Mouse (Mus musculus) left cerebral cortex, postnatal 14 days (tissue): ENCODE data around the gene Ppp2ca. TPM values are rescaled to one million over a fixed set of nuclear protein-coding genes. Genes with fewer than 3 reads are reported as not detected.

ENCODE experiments used
- DNase-seq, 2 experiments: peaks; one replicate each; pipeline ENCODE4 v3.0.0; 2021 to 2022; ENCODE audit warnings: low spot score in 2 of 2, mixed read lengths in 1 of 2
- intact Hi-C: fragments of 180-260 bp; cut with DNase I; formaldehyde crosslinking; loops from one replicate; pipeline ENCODE4 v1.15.1; 2025
- long read RNA-seq, 2 experiments: library from polyadenylated mRNA; stranded (forward); transcript quantifications; one replicate each; pipeline ENCODE4 v2.0.0; 2021
- total RNA-seq, 2 experiments: library from RNA; stranded (reverse); gene quantifications; 2 replicates each; pipeline ENCODE4 v1.2.3; 2021

Gene Ppp2ca
- 100 to 1,000 TPM; 129 to 131 TPM for total RNA-seq
- long read RNA-seq, experiment 1, full-length matches to known transcripts, result 971 of 1,019 reads
- long read RNA-seq, experiment 1, partial matches to known transcripts, result 32 of 1,019 reads
- long read RNA-seq, experiment 1, other reads (novel, unspliced or antisense), result 16 of 1,019 reads
- long read RNA-seq, experiment 2, full-length matches to known transcripts, result 836 of 873 reads
- long read RNA-seq, experiment 2, partial matches to known transcripts, result 29 of 873 reads
- long read RNA-seq, experiment 2, other reads (novel, unspliced or antisense), result 8 of 873 reads

- intact Hi-C loops, result loop anchor here (5.0 kb wide), 1 partner anchor 96 kb away; the partner anchor contains the start of genes Cdkl3 and Ube2b
- peak; percentile 98 to 99 for DNase-seq
These were observed at the start of gene Ppp2ca for GRCm38 (mm10) chr11:52098398-52098946. TSS of gene Ppp2ca (plus strand) at chr11:52098681.

GRCm38 (mm10) chr11:52053371-52053770 lies 45.1 kb upstream of the Ppp2ca start:
- DNase-seq, result no peak
- intact Hi-C loops, result loop anchor here (10.0 kb wide), 1 partner anchor 291 kb away; no protein-coding TSS in a partner anchor

- intact Hi-C loops, result loop anchor here (10.0 kb wide), 1 partner anchor 290 kb away; no protein-coding TSS in a partner anchor
- peak in 1 of 2 experiments; percentile 45 for DNase-seq
These were observed 43.8 kb upstream of the Ppp2ca start for GRCm38 (mm10) chr11:52054728-52055127.

GRCm38 (mm10) chr11:52056198-52056597 lies 42.3 kb upstream of the Ppp2ca start:
- intact Hi-C loops, result loop anchor here (10.0 kb wide), 1 partner anchor 289 kb away; no protein-coding TSS in a partner anchor
- no peak for DNase-seq

DNA sequence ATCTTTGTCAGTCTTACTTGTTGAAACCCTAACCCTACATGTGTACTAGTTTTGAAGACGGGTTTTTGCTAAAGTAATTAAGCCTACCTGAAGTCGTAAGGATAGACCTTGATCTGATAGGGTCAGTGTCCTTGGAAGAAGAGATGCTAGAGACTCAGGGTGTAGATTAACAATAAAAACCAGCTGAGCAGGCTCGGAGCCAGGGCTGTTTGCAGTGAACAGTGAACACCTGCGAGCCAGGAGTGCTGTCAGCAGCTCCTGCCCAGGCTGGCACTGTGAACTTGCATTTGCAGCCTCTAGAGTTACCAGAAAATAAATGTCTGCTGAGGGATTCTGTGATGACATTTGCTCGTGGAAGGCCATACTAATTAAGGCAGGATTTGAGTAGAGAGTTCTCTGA lies 39.5 kb upstream of the Ppp2ca start:
- DNase-seq, result no peak
- intact Hi-C loops, result loop anchor here (10.0 kb wide), 1 partner anchor 286 kb away; no protein-coding TSS in a partner anchor

DNA sequence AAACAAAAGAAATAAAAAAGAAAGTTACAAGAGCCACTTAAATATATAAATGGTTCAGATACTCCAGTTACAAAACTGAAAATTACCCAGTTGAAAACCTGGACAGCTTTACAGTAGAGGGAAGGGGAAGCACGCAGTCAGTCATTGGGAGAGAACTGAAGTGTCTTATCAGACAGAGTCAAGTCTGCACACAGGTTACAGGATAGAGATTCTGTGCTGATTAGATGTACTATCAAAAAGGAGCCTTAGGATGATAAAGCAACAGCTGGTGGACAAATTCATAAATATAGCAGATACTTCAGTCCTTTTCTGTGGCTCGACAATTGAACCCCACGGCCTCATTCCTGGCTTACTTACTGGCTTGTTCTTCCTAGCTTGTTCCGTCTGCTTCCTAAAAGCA lies 38.2 kb upstream of the Ppp2ca start:
- intact Hi-C loops, result no loop called here
- DNase-seq, result no peak

- intact Hi-C loops, result no loop called here
- DNase-seq, result no peak
These were observed 36.1 kb upstream of the Ppp2ca start for GRCm38 (mm10) chr11:52062406-52062805.

DNA sequence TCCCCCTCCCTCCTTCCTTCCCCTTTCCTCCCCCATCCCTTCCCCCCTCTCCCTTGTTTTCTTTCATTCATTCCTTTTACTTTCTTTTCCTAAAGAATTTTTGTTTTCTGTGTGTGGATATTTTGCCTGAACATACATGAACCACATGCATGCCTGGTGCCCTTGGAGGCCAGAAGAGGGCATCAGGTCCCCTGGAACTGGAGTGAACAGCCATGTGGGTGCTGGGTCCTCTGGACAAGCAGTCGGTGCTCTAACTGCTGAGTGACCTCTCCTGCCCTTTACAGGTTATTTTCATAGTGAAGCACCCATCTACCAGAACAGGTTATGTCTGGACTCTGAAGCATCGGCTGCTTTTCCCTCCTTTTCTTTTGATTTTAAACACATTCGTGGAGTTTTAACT lies 34.1 kb upstream of the Ppp2ca start:
- no peak for DNase-seq
- intact Hi-C loops, result no loop called here

GRCm38 (mm10) chr11:52065841-52066240 lies 32.6 kb upstream of the Ppp2ca start:
- intact Hi-C loops, result no loop called here
- no peak for DNase-seq

DNA sequence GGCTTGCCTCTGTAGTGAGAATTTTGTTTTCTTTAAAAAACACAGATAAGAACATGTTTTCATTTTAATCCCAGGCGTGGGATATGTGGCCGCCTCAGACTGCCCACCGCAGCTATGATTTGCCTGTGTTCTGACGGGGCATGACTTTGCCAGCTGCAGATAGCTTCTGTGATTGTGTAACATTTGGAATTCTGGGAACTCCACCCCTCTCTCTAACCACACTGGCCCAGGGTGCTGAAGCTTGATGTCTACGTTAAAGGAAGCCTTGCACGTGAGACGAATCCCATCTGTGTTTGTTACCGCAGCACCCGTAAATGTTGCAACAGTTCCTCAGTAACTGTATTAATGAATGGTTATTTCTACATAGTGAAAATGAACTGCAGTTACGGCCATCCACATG lies 26.7 kb upstream of the Ppp2ca start:
- DNase-seq, result no peak

DNA sequence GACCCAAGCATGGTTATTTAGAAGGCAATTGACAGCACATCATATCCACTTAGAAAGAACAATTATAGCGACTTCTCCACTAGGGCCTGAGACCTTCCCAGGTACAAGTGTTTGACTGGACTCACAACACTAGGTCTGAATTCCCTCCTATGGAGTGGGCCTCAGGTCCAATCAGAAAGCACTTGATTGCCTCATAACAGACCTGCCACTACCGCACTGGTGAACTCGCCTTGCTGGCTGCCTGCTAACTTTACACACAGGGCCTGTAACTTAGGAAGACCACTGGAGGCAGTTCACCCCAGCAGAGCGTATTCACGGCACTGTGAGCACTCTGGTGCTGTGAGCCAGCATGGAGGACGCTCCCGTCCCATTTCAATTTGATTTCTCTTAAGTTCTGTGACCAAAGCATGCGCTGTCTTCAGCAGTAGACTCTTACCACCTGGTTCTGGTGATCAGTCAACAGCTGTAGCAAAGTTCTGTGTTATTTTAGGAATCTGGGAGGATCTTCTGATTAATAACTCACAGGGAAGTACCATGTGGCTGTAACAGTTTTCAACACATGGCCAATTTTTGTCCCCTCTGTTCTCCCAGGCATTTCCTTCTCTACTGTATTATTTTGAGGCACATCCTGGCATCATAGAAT lies 24.8 kb upstream of the Ppp2ca start:
- DNase-seq, result no peak
- intact Hi-C loops, result no loop called here

More for the DNA sequence above, 26.7 kb upstream of the Ppp2ca start:
- intact Hi-C loops, result no loop called here

DNA sequence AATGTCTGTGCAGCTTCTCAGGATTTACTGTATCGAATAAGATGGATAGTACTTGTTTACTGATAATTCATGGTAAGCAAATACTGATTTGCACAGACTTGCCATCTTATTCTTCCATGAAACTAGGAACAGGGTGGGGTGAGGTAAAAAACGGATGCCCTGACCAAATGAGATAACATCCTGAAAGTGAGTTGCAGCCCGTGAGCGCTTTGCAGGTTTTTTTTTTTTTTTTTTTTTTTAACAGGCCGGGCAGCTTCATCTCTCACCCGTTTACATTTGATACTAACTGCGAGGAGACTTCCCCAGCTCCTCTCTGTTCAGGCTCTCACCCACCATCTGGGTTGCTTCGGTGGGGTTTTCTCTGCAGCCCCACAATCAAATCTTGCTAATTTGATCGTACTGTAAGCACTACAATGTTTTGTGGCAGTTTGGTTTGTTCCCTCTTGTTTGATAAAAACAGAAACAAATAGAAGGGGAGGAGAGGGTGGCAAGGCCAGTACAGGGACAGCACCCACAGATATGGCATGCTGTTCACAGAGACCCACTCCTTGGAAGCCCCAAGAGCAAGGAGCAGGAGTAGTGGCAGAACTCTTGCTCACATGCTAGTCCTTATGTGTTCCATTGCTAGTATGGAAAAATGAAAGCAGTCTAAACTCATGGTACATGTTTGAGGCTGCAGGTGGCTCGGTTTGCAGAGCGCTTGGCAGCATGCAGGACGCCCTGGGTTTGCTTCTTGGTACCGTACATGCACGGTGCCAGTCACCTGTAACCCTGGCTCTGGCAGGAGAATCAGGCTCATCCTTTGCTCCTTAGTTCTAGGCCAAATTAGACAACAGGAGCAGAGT lies 23.6 kb upstream of the Ppp2ca start:
- DNase-seq, result no peak
- intact Hi-C loops, result no loop called here

DNA sequence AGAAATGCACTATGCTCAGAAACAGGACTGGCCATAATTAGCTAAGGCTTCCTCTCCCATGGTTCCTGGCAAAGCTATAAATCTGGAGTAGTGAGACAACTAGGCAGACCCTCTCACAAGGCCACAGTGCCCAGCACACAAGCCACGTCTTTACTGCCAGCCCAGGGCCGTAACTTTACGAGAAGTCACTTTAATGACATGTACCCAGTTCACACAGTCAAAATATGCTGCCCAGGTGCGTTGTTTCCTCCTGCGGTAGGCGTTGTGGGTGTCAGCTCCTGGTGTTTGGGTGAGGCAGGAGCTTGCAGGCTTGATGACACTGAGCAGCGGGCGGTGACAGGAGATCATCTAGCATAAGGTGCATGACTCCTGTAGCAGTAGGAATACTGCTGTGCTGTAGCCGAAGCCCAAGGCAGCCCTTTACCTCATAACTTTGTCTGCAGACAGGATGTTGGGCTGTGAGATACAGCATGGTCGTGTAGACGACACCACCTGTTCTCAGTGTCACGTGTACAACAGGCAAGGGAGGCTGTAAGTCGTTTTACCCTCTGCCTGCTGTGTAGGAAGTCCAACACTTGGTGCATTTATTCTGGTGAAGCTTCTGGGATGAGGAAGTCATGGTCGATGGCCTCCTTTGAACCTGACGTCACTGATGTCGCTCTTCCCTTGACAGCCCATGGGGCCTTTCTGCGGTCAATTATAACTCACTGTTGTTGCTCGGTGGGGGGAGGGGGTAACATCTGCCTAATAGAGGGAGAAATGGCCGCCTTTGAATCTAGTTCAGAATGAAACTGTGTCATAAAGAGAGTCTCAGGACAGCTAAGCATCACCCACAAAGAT lies 22.5 kb upstream of the Ppp2ca start:
- intact Hi-C loops, result no loop called here
- no peak for DNase-seq

GRCm38 (mm10) chr11:52076742-52077352 lies 21.6 kb upstream of the Ppp2ca start:
- intact Hi-C loops, result no loop called here
- no peak for DNase-seq

- DNase-seq, result no peak
- intact Hi-C loops, result no loop called here
These were observed 20.5 kb upstream of the Ppp2ca start for GRCm38 (mm10) chr11:52077939-52078338.

GRCm38 (mm10) chr11:52079978-52080377 lies 18.5 kb upstream of the Ppp2ca start:
- peak; percentile 37 to 72 for DNase-seq
- intact Hi-C loops, result no loop called here

DNA sequence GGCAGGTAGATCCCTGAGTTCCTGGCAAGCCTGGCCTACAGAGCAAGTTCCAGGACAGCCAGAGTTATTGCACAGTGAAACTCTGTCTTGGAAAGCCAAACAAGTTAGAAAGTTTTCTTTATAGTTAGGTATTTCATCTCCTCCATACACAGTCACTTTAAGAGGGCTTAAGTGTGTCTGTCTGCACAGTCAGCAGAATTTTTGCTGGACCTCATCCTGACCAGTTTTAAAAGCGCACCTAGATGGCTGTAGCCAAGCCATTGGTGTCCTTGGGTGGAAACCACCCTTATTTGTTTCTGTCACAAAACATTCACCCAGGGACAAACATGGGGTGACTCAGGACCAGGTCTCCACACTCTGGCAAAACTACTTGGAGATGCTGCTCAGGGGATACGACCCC lies 17.8 kb upstream of the Ppp2ca start:
- intact Hi-C loops, result no loop called here
- DNase-seq, result no peak

- peak in 1 of 2 experiments; percentile 41 for DNase-seq
- intact Hi-C loops, result no loop called here
These were observed 12.7 kb upstream of the Ppp2ca start for GRCm38 (mm10) chr11:52085857-52086203.
